Mouse (Mus musculus): ENCODE measurements at regions not wholly inside any gene's neighbourhood (a gene's known extent, or its start where the extent isn't known, plus 50 kb on each side); places are given as distances from the start of the nearest gene placed in this dataset.

GRCm38 (mm10) chr11:31615107-31615811 lies 56.4 kb downstream of the Bod1 start:
- H3K9me3 ChIP-seq: no peaks in the 10 kb centered on the region
- no peaks in the 10 kb centered on the region for H3K4me1 ChIP-seq
- H3K9ac ChIP-seq: no peak overlapping the region
- H3K4me3 ChIP-seq: no peak overlapping the region
- H3K36me3 ChIP-seq: no peaks in the 10 kb centered on the region
- no peak overlapping the region for H3K4me2 ChIP-seq (replicated peaks)
- no peak overlapping the region for H3K27ac ChIP-seq
- ATAC-seq (ENCODE audit: insufficient number of reproducible peaks, insufficient read depth, low FRiP score, low TSS enrichment): no peak; the same call in 1 of the 2 replicates
- 0 out of 2 replicates have a peak, but pooled peaks cover 4% of the 10 kb centered on the region for H3K27me3 ChIP-seq
- WGBS: 60% methylated on average over 10 of the region's 10 CpGs

- Histone ChIP-seq H3K27me3 (0 out of 2 replicates have a peak, but pooled peaks cover 4% of the 10 kb centered on the region), H3K27ac (no peak overlapping the region), H3K4me1 (no peaks in the 10 kb centered on the region), H3K9ac (no peak overlapping the region), H3K9me3 (no peaks in the 10 kb centered on the region), H3K4me2 (replicated peaks) (no peak overlapping the region), H3K4me3 (no peak overlapping the region), H3K36me3 (no peaks in the 10 kb centered on the region)
- no peak for ATAC-seq (ENCODE audit: insufficient number of reproducible peaks, insufficient read depth, low FRiP score, low TSS enrichment)
- 85% methylated on average over 7 of the region's 7 CpGs for WGBS
These were observed 57.3 kb downstream of the Bod1 start for GRCm38 (mm10) chr11:31614394-31614713.

- no peak overlapping the region for H3K9ac ChIP-seq
- no peak overlapping the region for H3K27ac ChIP-seq
- no peak overlapping the region for H3K4me2 ChIP-seq (replicated peaks)
- no peaks in the 10 kb centered on the region for H3K36me3 ChIP-seq
- H3K4me3 ChIP-seq: no peak overlapping the region
- no peak for ATAC-seq (ENCODE audit: insufficient number of reproducible peaks, insufficient read depth, low FRiP score, low TSS enrichment)
- H3K9me3 ChIP-seq: no peaks in the 10 kb centered on the region
- whole genome bisulfite sequencing: 73% methylated on average over 11 of the region's 11 CpGs
- H3K4me1 ChIP-seq: no peaks in the 10 kb centered on the region
- 0 out of 2 replicates have a peak, but pooled peaks cover 4% of the 10 kb centered on the region for H3K27me3 ChIP-seq
These were observed 57.8 kb downstream of the Bod1 start for GRCm38 (mm10) chr11:31613688-31614393.

GRCm38 (mm10) chr11:31608458-31608857 lies 63.2 kb downstream of the Bod1 start:
- Histone ChIP-seq H3K4me3 (no peak overlapping the region), H3K9me3 (no peaks in the 10 kb centered on the region), H3K9ac (no peak overlapping the region), H3K27ac (no peak overlapping the region), H3K36me3 (no peaks in the 10 kb centered on the region), H3K27me3 (no peaks in the 10 kb centered on the region), H3K4me2 (replicated peaks) (no peak overlapping the region), H3K4me1 (no peaks in the 10 kb centered on the region)
- no peak for ATAC-seq (ENCODE audit: insufficient number of reproducible peaks, insufficient read depth, low FRiP score, low TSS enrichment)
- 76% methylated on average over 4 of the region's 4 CpGs for WGBS

- no peak for ATAC-seq (ENCODE audit: insufficient number of reproducible peaks, insufficient read depth, low FRiP score, low TSS enrichment)
- Histone ChIP-seq H3K4me1 (no peaks in the 10 kb centered on the region), H3K9me3 (no peaks in the 10 kb centered on the region), H3K36me3 (no peaks in the 10 kb centered on the region), H3K27me3 (no peaks in the 10 kb centered on the region), H3K9ac (no peak overlapping the region), H3K27ac (no peak overlapping the region), H3K4me2 (replicated peaks) (no peak overlapping the region), H3K4me3 (no peak overlapping the region)
- 89% methylated on average over 7 of the region's 7 CpGs for WGBS
These were observed 70.2 kb downstream of the Bod1 start for GRCm38 (mm10) chr11:31601499-31601898.

GRCm38 (mm10) chr11:31593604-31594003 lies 78.1 kb downstream of the Bod1 start:
- H3K9me3 ChIP-seq: no peaks in the 10 kb centered on the region
- no peak overlapping the region for H3K27ac ChIP-seq
- no peaks in the 10 kb centered on the region for H3K27me3 ChIP-seq
- no peak overlapping the region for H3K4me3 ChIP-seq
- no peak overlapping the region for H3K4me2 ChIP-seq (replicated peaks)
- no peaks in the 10 kb centered on the region for H3K36me3 ChIP-seq
- ATAC-seq (ENCODE audit: insufficient number of reproducible peaks, insufficient read depth, low FRiP score, low TSS enrichment): no peak
- 86% methylated on average over 2 of the region's 2 CpGs for WGBS
- H3K9ac ChIP-seq: no peak overlapping the region
- no peaks in the 10 kb centered on the region for H3K4me1 ChIP-seq

- WGBS: 80% methylated on average over 11 of the region's 11 CpGs
- H3K9ac ChIP-seq: no peak overlapping the region
- ATAC-seq (ENCODE audit: insufficient number of reproducible peaks, insufficient read depth, low FRiP score, low TSS enrichment): no peak
- no peaks in the 10 kb centered on the region for H3K27me3 ChIP-seq
- no peak overlapping the region for H3K4me2 ChIP-seq (replicated peaks)
- H3K4me3 ChIP-seq: no peak overlapping the region
- no peak overlapping the region for H3K27ac ChIP-seq
- H3K36me3 ChIP-seq: no peaks in the 10 kb centered on the region
- H3K4me1 ChIP-seq: no peaks in the 10 kb centered on the region
- no peaks in the 10 kb centered on the region for H3K9me3 ChIP-seq
These were observed 79.6 kb downstream of the Bod1 start for GRCm38 (mm10) chr11:31592061-31592460.

- WGBS: 63% methylated on average over 6 of the region's 6 CpGs
- no peak overlapping the region for H3K9ac ChIP-seq
- no peaks in the 10 kb centered on the region for H3K27me3 ChIP-seq
- ATAC-seq (ENCODE audit: insufficient number of reproducible peaks, insufficient read depth, low FRiP score, low TSS enrichment): no peak
- no peaks in the 10 kb centered on the region for H3K9me3 ChIP-seq
- H3K4me3 ChIP-seq: no peak overlapping the region
- no peaks in the 10 kb centered on the region for H3K4me1 ChIP-seq
- no peak overlapping the region for H3K4me2 ChIP-seq (replicated peaks)
- no peaks in the 10 kb centered on the region for H3K36me3 ChIP-seq
- no peak overlapping the region for H3K27ac ChIP-seq
These were observed 80.6 kb downstream of the Bod1 start for GRCm38 (mm10) chr11:31591037-31591554.

- WGBS: 83% methylated on average over 3 of the region's 3 CpGs
- no peak for ATAC-seq (ENCODE audit: insufficient number of reproducible peaks, insufficient read depth, low FRiP score, low TSS enrichment)
- H3K4me2 ChIP-seq (replicated peaks): no peak overlapping the region
These were observed 96.7 kb downstream of the Bod1 start for GRCm38 (mm10) chr11:31574941-31575340.

GRCm38 (mm10) chr11:31564742-31565510 lies 106.8 kb downstream of the Bod1 start:
- H3K27me3 ChIP-seq: no peaks in the 10 kb centered on the region
- no peaks in the 10 kb centered on the region for H3K9me3 ChIP-seq
- H3K36me3 ChIP-seq: no peaks in the 10 kb centered on the region
- ATAC-seq (ENCODE audit: insufficient number of reproducible peaks, insufficient read depth, low FRiP score, low TSS enrichment): no peak
- peaks cover 8% of the 10 kb centered on the region; the same call in 1 of the 2 replicates for H3K4me1 ChIP-seq
- WGBS: 74% methylated on average over 13 of the region's 13 CpGs
- H3K4me2 ChIP-seq (replicated peaks): no peak overlapping the region
- H3K27ac ChIP-seq: no peak overlapping the region
- no peak overlapping the region for H3K9ac ChIP-seq
- no peak overlapping the region for H3K4me3 ChIP-seq

More at GRCm38 (mm10) chr11:31574941-31575340, 96.7 kb downstream of the Bod1 start:
- Histone ChIP-seq H3K4me1 (no peaks in the 10 kb centered on the region), H3K36me3 (no peaks in the 10 kb centered on the region), H3K27ac (no peak overlapping the region), H3K4me3 (no peak overlapping the region), H3K9ac (no peak overlapping the region), H3K27me3 (no peaks in the 10 kb centered on the region), H3K9me3 (no peaks in the 10 kb centered on the region)

- no peaks in the 10 kb centered on the region for H3K9me3 ChIP-seq
- peaks cover 8% of the 10 kb centered on the region; the same call in 1 of the 2 replicates for H3K4me1 ChIP-seq
- no peaks in the 10 kb centered on the region for H3K27me3 ChIP-seq
- no peak overlapping the region for H3K4me2 ChIP-seq (replicated peaks)
- WGBS: 63% methylated on average over 10 of the region's 10 CpGs
- peak; percentile 6; the same call in 1 of the 2 replicates for ATAC-seq (ENCODE audit: insufficient number of reproducible peaks, insufficient read depth, low FRiP score, low TSS enrichment)
- no peak overlapping the region for H3K4me3 ChIP-seq
- no peaks in the 10 kb centered on the region for H3K36me3 ChIP-seq
- 0 out of 2 replicates have a peak overlapping the region, but pooled peaks have one; percentile 23 for H3K27ac ChIP-seq
- H3K9ac ChIP-seq: no peak overlapping the region
These were observed 107.6 kb downstream of the Bod1 start for GRCm38 (mm10) chr11:31563826-31564741.
